Mouse (Mus musculus) limb, embryonic 14.5 days (tissue): ENCODE results near the gene Arfgef3. TPM values are rescaled to one million over a fixed set of nuclear protein-coding genes. Genes with fewer than 3 reads are reported as not detected.

Source experiments
- ATAC-seq: fragments of 200-750 bp; cut with Nextera tagmentation; 2 replicates; pipeline ENCODE4 v1.8.0; 2017; ENCODE audit warnings: low read depth, moderate number of reproducible peaks, moderate TSS enrichment; ENCODE audit not compliant: low FRiP score
- DNase-seq: peaks from one replicate; pipeline ENCODE4 v3.0.0-alpha.2; 2015; ENCODE audit warnings: low spot score
- H3K27ac ChIP-seq: fragments of 300-500 bp; sonication (generic); replicated peaks from 2 replicates; pipeline ENCODE4 v1.5.1; 2014; ENCODE audit warnings: low read depth, mild to moderate bottlenecking, low read length, moderate library complexity, mixed read lengths
- H3K27me3 ChIP-seq: fragments of 300-500 bp; sonication (generic); 2 replicates; pipeline ENCODE4 v1.6.1; 2014; ENCODE audit warnings: low read length, mixed read lengths; ENCODE audit not compliant: control insufficient read depth, insufficient read depth
- H3K36me3 ChIP-seq: fragments of 300-500 bp; sonication (generic); 2 replicates; pipeline ENCODE4 v1.6.1; 2014; ENCODE audit warnings: mild to moderate bottlenecking, low read length, moderate library complexity, mixed read lengths; ENCODE audit not compliant: control insufficient read depth, insufficient read depth
- H3K4me1 ChIP-seq: fragments of 300-500 bp; sonication (generic); 2 replicates; pipeline ENCODE4 v1.6.1; 2014; ENCODE audit warnings: antibody characterized with exemption, low read length, mixed read lengths; ENCODE audit not compliant: control insufficient read depth, insufficient read depth
- H3K4me2 ChIP-seq: fragments of 300-500 bp; sonication (generic); replicated peaks from 2 replicates; pipeline ENCODE4 v1.6.1; 2014; ENCODE audit warnings: low read depth, mild to moderate bottlenecking, low read length, moderate library complexity; ENCODE audit not compliant: severe bottlenecking
- H3K4me3 ChIP-seq: fragments of 300-500 bp; sonication (generic); replicated peaks from 2 replicates; pipeline ENCODE4 v1.5.1; 2014; ENCODE audit warnings: low read length
- H3K9ac ChIP-seq: fragments of 300-500 bp; sonication (generic); 2 replicates; pipeline ENCODE4 v1.6.1; 2014; ENCODE audit warnings: mild to moderate bottlenecking, low read depth, low read length, moderate library complexity; ENCODE audit not compliant: severe bottlenecking
- H3K9me3 ChIP-seq: fragments of 300-500 bp; sonication (generic); 2 replicates; pipeline ENCODE4 v1.6.1; 2016; ENCODE audit warnings: low read length; ENCODE audit not compliant: control insufficient read depth
- POLR2A ChIP-seq: fragments of 200-500 bp; IDR thresholded peaks from 2 replicates; pipeline ENCODE4 v1.8.0; 2012; ENCODE audit warnings: inconsistent platforms, mild to moderate bottlenecking, moderate library complexity, borderline replicate concordance; ENCODE audit not compliant: insufficient read depth, insufficient read length; ENCODE audit errors: extremely low read depth
- WGBS: fragments of 180-500 bp; shearing (Covaris S2); extraction: QIAGEN DNeasy Blood & Tissue Kit; methylation state at CpG from one replicate; pipeline ENCODE4 v1.1.7; 2014; 5-methylcytosine and 5-hydroxymethylcytosine counted together
- polyA plus RNA-seq, 2 experiments: library from polyadenylated mRNA; depleted of rRNA in 1 of 2; stranded (reverse) in 1 of 2; unstranded in 1 of 2; fragments of >200 nt; fragmentation: Nextera tagmentation in 1 of 2; extraction: Ambion mirVana in 1 of 2; gene quantifications; 2 replicates each; pipeline versions ENCODE4 v1.2.1 to v1.2.3; 2012 to 2014

The Arfgef3 gene
- polyA plus RNA-seq, 2 experiments, result 0.87 to 1.0 TPM

- TF ChIP-seq POLR2A, result no peak
- Histone ChIP-seq H3K9ac (no peak overlapping the region), H3K4me1 (no peaks in the 10 kb centered on the region), H3K9me3 (no peaks in the 10 kb centered on the region), H3K4me2 (no peak overlapping the region), H3K27ac (no peak overlapping the region), H3K36me3 (no peaks in the 10 kb centered on the region), H3K27me3 (no peaks in the 10 kb centered on the region), H3K4me3 (no peak overlapping the region)
- 76% methylated on average over 4 of the region's 4 CpGs for WGBS
- no peak for ATAC-seq
- no peak for DNase-seq
These were observed 28.9 kb upstream of the Arfgef3 start for GRCm38 (mm10) chr10:18772537-18773179.

DNA sequence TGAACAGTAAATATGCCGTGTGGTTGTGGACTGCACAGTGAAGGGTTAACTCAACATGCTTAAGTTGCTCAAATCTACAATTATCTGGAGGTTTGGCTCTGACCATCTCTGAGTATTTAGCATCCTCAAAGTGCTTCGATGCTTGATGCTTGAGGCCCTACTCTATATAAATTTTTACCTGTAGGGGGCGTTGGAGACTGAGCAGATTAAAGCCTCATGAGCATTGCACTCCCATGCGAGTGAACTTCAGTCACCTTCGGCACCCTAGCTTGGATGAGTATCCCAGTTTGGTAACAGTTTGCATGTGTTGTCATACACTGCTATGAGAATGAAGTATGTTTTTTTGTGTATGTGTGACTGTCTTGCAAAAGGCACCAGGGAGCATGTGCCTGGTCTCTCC lies 26.2 kb upstream of the Arfgef3 start:
- no peaks in the 10 kb centered on the region for H3K27me3 ChIP-seq
- H3K9me3 ChIP-seq, result no peaks in the 10 kb centered on the region
- TF ChIP-seq POLR2A, result no peak
- H3K27ac ChIP-seq, result no peak overlapping the region
- ATAC-seq (no peak), DNase-seq (no peak)
- H3K4me2 ChIP-seq, result no peak overlapping the region
- H3K9ac ChIP-seq, result no peak overlapping the region
- no peak overlapping the region for H3K4me3 ChIP-seq
- no peaks in the 10 kb centered on the region for H3K4me1 ChIP-seq
- WGBS, result 58% methylated on average over 5 of the region's 5 CpGs
- no peaks in the 10 kb centered on the region for H3K36me3 ChIP-seq

DNA sequence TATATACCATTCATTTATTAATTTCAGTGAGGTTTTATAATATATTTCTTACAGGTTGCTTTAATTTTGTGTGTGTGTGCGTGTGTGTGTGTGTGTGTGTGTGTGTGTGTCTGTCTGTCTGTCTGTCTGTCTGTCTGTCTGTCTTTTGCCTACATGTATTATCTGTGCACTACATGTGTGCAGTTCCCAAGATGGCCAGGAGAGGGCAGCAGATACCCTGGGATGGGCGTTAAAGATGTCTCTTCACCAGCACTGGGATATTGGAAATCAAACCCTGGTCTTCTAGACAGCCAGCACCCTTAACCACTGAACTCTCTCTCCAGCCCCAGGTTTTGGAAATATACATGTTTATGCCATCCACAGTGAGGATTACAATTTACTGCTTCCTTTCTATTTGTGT lies 16.5 kb upstream of the Arfgef3 start:
- no peaks in the 10 kb centered on the region for H3K27me3 ChIP-seq
- no peaks in the 10 kb centered on the region for H3K4me1 ChIP-seq
- DNase-seq (no peak), ATAC-seq (no peak)
- H3K9me3 ChIP-seq, result no peaks in the 10 kb centered on the region
- no peak for TF ChIP-seq POLR2A
- no peaks in the 10 kb centered on the region for H3K36me3 ChIP-seq
- H3K4me2 ChIP-seq, result no peak overlapping the region
- no peak overlapping the region for H3K27ac ChIP-seq
- H3K4me3 ChIP-seq, result no peak overlapping the region
- WGBS, result 28% methylated on average over 2 of the region's 2 CpGs
- H3K9ac ChIP-seq, result no peak overlapping the region

DNA sequence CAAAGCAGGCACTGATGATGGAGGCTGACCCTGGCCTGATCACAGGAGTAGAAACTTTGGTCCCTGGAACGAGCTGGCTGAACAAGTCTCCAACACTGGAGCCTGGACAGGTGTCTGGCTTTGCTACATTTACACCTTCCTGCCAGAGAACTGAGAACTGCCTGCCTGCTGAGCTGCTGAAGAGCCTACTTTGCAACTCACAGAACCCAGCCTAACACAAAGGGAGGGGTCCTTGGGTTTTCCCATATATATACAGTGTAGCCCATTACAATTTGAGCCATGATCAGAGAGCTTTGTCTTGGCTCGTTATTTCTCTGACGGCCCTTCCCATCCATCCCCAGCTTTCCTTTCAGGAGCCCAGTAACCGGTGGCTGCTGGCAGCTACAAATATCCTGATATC lies 6.3 kb upstream of the Arfgef3 start:
- Histone ChIP-seq H3K36me3 (no peaks in the 10 kb centered on the region), H3K27ac (no peak overlapping the region), H3K4me2 (no peak overlapping the region), H3K9me3 (no peaks in the 10 kb centered on the region), H3K4me1 (no peaks in the 10 kb centered on the region), H3K27me3 (no peaks in the 10 kb centered on the region), H3K4me3 (no peak overlapping the region), H3K9ac (no peak overlapping the region)
- no peak for TF ChIP-seq POLR2A
- WGBS, result 67% methylated on average over 4 of the region's 4 CpGs
- ATAC-seq, result no peak
- no peak for DNase-seq

- 0 out of 2 replicates have a peak overlapping the region, but pooled peaks have one; percentile 3 for H3K4me2 ChIP-seq
These were observed 1.7 kb downstream of the Arfgef3 start for GRCm38 (mm10) chr10:18742086-18742485.

More at GRCm38 (mm10) chr10:18742086-18742485, 1.7 kb downstream of the Arfgef3 start:
- 31% methylated on average over 6 of the region's 6 CpGs for WGBS
- ATAC-seq, result no peak
- H3K36me3 ChIP-seq, result no peaks in the 10 kb centered on the region
- no peaks in the 10 kb centered on the region for H3K9me3 ChIP-seq
- no peak overlapping the region for H3K4me3 ChIP-seq
- H3K4me1 ChIP-seq, result 0 out of 2 replicates have a peak, but pooled peaks cover 4% of the 10 kb centered on the region
- no peak overlapping the region for H3K27ac ChIP-seq
- no peak for DNase-seq
- no peak for TF ChIP-seq POLR2A
- no peak overlapping the region for H3K9ac ChIP-seq
- H3K27me3 ChIP-seq, result 0 out of 2 replicates have a peak, but pooled peaks cover 10% of the 10 kb centered on the region
